23 mouse cellular contexts compared by ENCODE assay signal in genomic region chr6:8084806-8085205, GRCm38 (mm10).
DNase-seq lines count a peak whose midpoint lies in the region; ATAC-seq and TF ChIP-seq lines count a peak whose summit lies in the region.
"Had no signal": no experiment of that assay in that cellular context is flagged by ENCODE, and none has a peak within 500 bp of the region (broad histone marks: within the 10 kb centered on the region; RNA-seq: fewer than 3 reads in every experiment).

No protein-coding gene starts in this region.

- DNase-seq in cerebellum, postnatal 25 days: peak; percentile 22 to 45
- DNase-seq in cerebellum, adult 18-20 months: no peak
- DNase-seq in midbrain, embryonic 11.5 days (ENCODE audit: low spot score, missing footprints): no peak
- DNase-seq in limb, embryonic 14.5 days (ENCODE audit: low spot score): no peak
- no peak for DNase-seq in gastrocnemius, postnatal 14 days
- DNase-seq: adrenal gland, postnatal 10 days; adrenal gland, postnatal 36 days; cerebellum, adult 9-11 months; embryo, embryonic 11 days; gastrocnemius, postnatal 10 days; heart, adult 11 months had no signal

- H3K27me3 ChIP-seq in midbrain, embryonic 12.5 days: no peaks in the 10 kb centered on the region
- H3K27me3 ChIP-seq in midbrain, embryonic 11.5 days (ENCODE audit: control insufficient read depth, insufficient read depth, low read length): no peaks in the 10 kb centered on the region
- H3K27me3 ChIP-seq in limb, embryonic 14.5 days (ENCODE audit: control insufficient read depth, insufficient read depth, low read length): no peaks in the 10 kb centered on the region
- H3K27me3 ChIP-seq: CH12.LX; forebrain, embryonic 12.5 days; forebrain, embryonic 15.5 days; hindbrain, embryonic 12.5 days; hindbrain, embryonic 15.5 days had no signal

- H3K4me3 ChIP-seq in midbrain, embryonic 12.5 days: no peak overlapping the region
- no peak overlapping the region for H3K4me3 ChIP-seq in midbrain, embryonic 11.5 days (ENCODE audit: low read depth, low read length)
- no peak overlapping the region for H3K4me3 ChIP-seq in limb, embryonic 14.5 days (replicated peaks; ENCODE audit: low read length)
- H3K4me3 ChIP-seq: embryonic facial prominence, embryonic 10.5 days; embryonic facial prominence, embryonic 13.5 days; erythroblast, embryonic 14.5 days; forebrain, embryonic 12.5 days; forebrain, embryonic 15.5 days; hindbrain, embryonic 12.5 days; hindbrain, embryonic 15.5 days had no signal

- ATAC-seq in midbrain, embryonic 12.5 days (ENCODE audit: low FRiP score, low read depth): 0 out of 2 replicates have a peak, but pooled peaks have one; percentile 12
- ATAC-seq in midbrain, embryonic 11.5 days (ENCODE audit: low FRiP score): no peak
- peak; percentile 34; the same call in 1 of the 2 replicates for ATAC-seq in limb, embryonic 14.5 days (ENCODE audit: low FRiP score, low read depth)
- ATAC-seq: forebrain, embryonic 15.5 days; Patski had no signal

- no peak overlapping the region for H3K4me2 ChIP-seq in midbrain, embryonic 12.5 days (replicated peaks)
- H3K4me2 ChIP-seq in midbrain, embryonic 11.5 days: no peak overlapping the region
- no peak overlapping the region for H3K4me2 ChIP-seq in limb, embryonic 14.5 days (replicated peaks; ENCODE audit: low read depth, low read length, severe bottlenecking)
- H3K4me2 ChIP-seq: embryonic facial prominence, embryonic 13.5 days; forebrain, embryonic 12.5 days; forebrain, embryonic 15.5 days; heart, embryonic 11.5 days; hindbrain, embryonic 12.5 days; hindbrain, embryonic 15.5 days had no signal

- no peaks in the 10 kb centered on the region for H3K4me1 ChIP-seq in midbrain, embryonic 12.5 days
- no peaks in the 10 kb centered on the region for H3K4me1 ChIP-seq in midbrain, embryonic 11.5 days (ENCODE audit: control insufficient read depth, insufficient read depth, low read length)
- H3K4me1 ChIP-seq in limb, embryonic 14.5 days (ENCODE audit: control insufficient read depth, insufficient read depth, low read length): peaks cover 8% of the 10 kb centered on the region; the same call in 1 of the 2 replicates
- H3K4me1 ChIP-seq: forebrain, embryonic 12.5 days; forebrain, embryonic 15.5 days; hindbrain, embryonic 12.5 days; hindbrain, embryonic 15.5 days had no signal

- H3K36me3 ChIP-seq in midbrain, embryonic 12.5 days: no peaks in the 10 kb centered on the region
- H3K36me3 ChIP-seq in midbrain, embryonic 11.5 days (ENCODE audit: control insufficient read depth, insufficient read depth, low read length): no peaks in the 10 kb centered on the region
- H3K36me3 ChIP-seq in limb, embryonic 14.5 days (ENCODE audit: control insufficient read depth, insufficient read depth, low read length): no peaks in the 10 kb centered on the region
- H3K36me3 ChIP-seq: embryonic facial prominence, embryonic 10.5 days; embryonic facial prominence, embryonic 13.5 days; forebrain, embryonic 12.5 days; forebrain, embryonic 15.5 days; G1E; hindbrain, embryonic 12.5 days; hindbrain, embryonic 15.5 days had no signal

- H3K27ac ChIP-seq in midbrain, embryonic 12.5 days (replicated peaks): no peak overlapping the region
- no peak overlapping the region for H3K27ac ChIP-seq in midbrain, embryonic 11.5 days (ENCODE audit: low read depth, low read length)
- no peak overlapping the region for H3K27ac ChIP-seq in limb, embryonic 14.5 days (replicated peaks; ENCODE audit: low read depth, low read length)
- H3K27ac ChIP-seq: embryonic facial prominence, embryonic 13.5 days; forebrain, embryonic 12.5 days; forebrain, embryonic 15.5 days; hindbrain, embryonic 12.5 days; hindbrain, embryonic 15.5 days had no signal

- no peak overlapping the region for H3K9ac ChIP-seq in midbrain, embryonic 12.5 days (replicated peaks)
- H3K9ac ChIP-seq in midbrain, embryonic 11.5 days (ENCODE audit: low read length): no peak overlapping the region
- H3K9ac ChIP-seq in limb, embryonic 14.5 days (ENCODE audit: low read depth, low read length, severe bottlenecking): no peak overlapping the region
- H3K9ac ChIP-seq: embryonic facial prominence, embryonic 13.5 days; forebrain, embryonic 12.5 days; forebrain, embryonic 15.5 days; hindbrain, embryonic 12.5 days; hindbrain, embryonic 15.5 days had no signal

- no peaks in the 10 kb centered on the region for H3K9me3 ChIP-seq in midbrain, embryonic 12.5 days
- no peaks in the 10 kb centered on the region for H3K9me3 ChIP-seq in midbrain, embryonic 11.5 days (ENCODE audit: control insufficient read depth, low read length)
- no peaks in the 10 kb centered on the region for H3K9me3 ChIP-seq in limb, embryonic 14.5 days (ENCODE audit: control insufficient read depth, low read length)
- H3K9me3 ChIP-seq: embryonic facial prominence, embryonic 10.5 days; embryonic facial prominence, embryonic 13.5 days; forebrain, embryonic 12.5 days; forebrain, embryonic 15.5 days; G1E; hindbrain, embryonic 12.5 days; hindbrain, embryonic 15.5 days had no signal

- 84% methylated on average over 7 of the region's 7 CpGs for WGBS in midbrain, embryonic 12.5 days
- WGBS in midbrain, embryonic 11.5 days: 78% methylated on average over 7 of the region's 7 CpGs
- WGBS in limb, embryonic 14.5 days: 55% methylated on average over 7 of the region's 7 CpGs

- intact Hi-C loops in gastrocnemius, postnatal 14 days (cut with DNase I; ENCODE audit: low total_unique reads): loop anchor here (10.0 kb wide), 1 partner anchor 350 kb away; no protein-coding TSS in a partner anchor

- no peak for TF ChIP-seq POLR2A in limb, embryonic 14.5 days (IDR thresholded peaks at IDR 0.05; ENCODE audit: borderline replicate concordance, extremely low read depth, insufficient read depth, insufficient read length)

Comparison
In these comparisons a context has a peak if more than half of its experiments do, and no peak if none do; other contexts are left out.
1. DNase-seq: peak in cerebellum, postnatal 25 days (2 of 2); none in cerebellum, adult 18-20 months (0 of 2), midbrain, embryonic 11.5 days (single experiment), limb, embryonic 14.5 days (single experiment) and gastrocnemius, postnatal 14 days (single experiment).